Mouse (Mus musculus) liver, embryonic 14.5 days (tissue): Measurements from ENCODE around the gene Acta1. TPM values are rescaled to one million over a fixed set of nuclear protein-coding genes. Genes with fewer than 3 reads are reported as not detected.

Experiments
- ATAC-seq: fragments of 200-750 bp; cut with Nextera tagmentation; 2 replicates; pipeline ENCODE4 v1.8.0; 2017; ENCODE audit warnings: moderate number of reproducible peaks, mild to moderate bottlenecking, moderate library complexity; ENCODE audit not compliant: insufficient read depth
- DNase-seq, 3 experiments: peaks; one replicate each; pipeline ENCODE4 v3.0.0-alpha.2; 2012 to 2013; ENCODE audit warnings: low read depth in 3 of 3, low spot score in 3 of 3
- H3K27ac ChIP-seq: fragments of 300-500 bp; sonication (generic); 2 replicates; pipeline ENCODE4 v1.5.1; 2014; ENCODE audit warnings: moderate library complexity, mild to moderate bottlenecking, control low read depth, inconsistent platforms
- H3K27me3 ChIP-seq: fragments of 300-500 bp; sonication (generic); 2 replicates; pipeline ENCODE4 v1.6.1; 2014; ENCODE audit warnings: mild to moderate bottlenecking, low read length, moderate library complexity; ENCODE audit not compliant: control insufficient read depth, insufficient read depth
- H3K36me3 ChIP-seq: fragments of 300-500 bp; sonication (generic); replicated peaks from 2 replicates; pipeline ENCODE4 v1.6.1; 2014; ENCODE audit warnings: low read depth; ENCODE audit not compliant: control insufficient read depth, insufficient read depth
- H3K4me1 ChIP-seq, 2 experiments: fragments of 200-500 bp in 1 of 2; fragments of 300-500 bp in 1 of 2; sonication (generic) in 1 of 2; replicated peaks; 2 replicates each; pipeline ENCODE4 v1.6.1; 2012 to 2014; ENCODE audit warnings: antibody characterized with exemption in 1 of 2, inconsistent platforms in 1 of 2, low read length in 1 of 2; ENCODE audit not compliant: control insufficient read depth in 2 of 2, insufficient read depth in 2 of 2
- H3K4me2 ChIP-seq: fragments of 300-500 bp; sonication (generic); 2 replicates; pipeline ENCODE4 v1.6.1; 2014; ENCODE audit warnings: low read depth, mild to moderate bottlenecking, control low read depth, moderate library complexity
- H3K4me3 ChIP-seq, 2 experiments: fragments of 200-500 bp in 1 of 2; fragments of 300-500 bp in 1 of 2; sonication (generic) in 1 of 2; 2 replicates each; pipeline ENCODE4 v1.5.1; 2012 to 2014; ENCODE audit warnings: low read depth in 2 of 2, low read length in 2 of 2, mild to moderate bottlenecking in 2 of 2, control low read depth in 1 of 2, inconsistent platforms in 1 of 2, moderate library complexity in 1 of 2; ENCODE audit not compliant: insufficient read depth in 1 of 2
- H3K9ac ChIP-seq: fragments of 300-500 bp; sonication (generic); replicated peaks from 2 replicates; pipeline ENCODE4 v1.6.1; 2014; ENCODE audit warnings: mild to moderate bottlenecking, control low read depth, moderate library complexity
- H3K9me3 ChIP-seq: fragments of 300-500 bp; sonication (generic); 2 replicates; pipeline ENCODE4 v1.6.1; 2016; ENCODE audit warnings: low read length, mixed read lengths; ENCODE audit not compliant: control insufficient read depth
- CTCF ChIP-seq: IDR thresholded peaks from 2 replicates; pipeline ENCODE4 v1.5.1; 2016; ENCODE audit warnings: antibody characterized with exemption, low read depth, control low read depth
- EP300 ChIP-seq: IDR thresholded peaks from 2 replicates; pipeline ENCODE4 v1.6.1; 2016; ENCODE audit warnings: antibody characterized with exemption, low read depth
- WGBS: fragments of 180-500 bp; shearing (Covaris S2); extraction: QIAGEN DNeasy Blood & Tissue Kit; methylation state at CpG from one replicate; pipeline ENCODE4 v1.1.7; 2014; ENCODE audit not compliant: insufficient replicate concordance; 5-methylcytosine and 5-hydroxymethylcytosine counted together
- polyA plus RNA-seq, 2 experiments: library from polyadenylated mRNA; depleted of rRNA in 1 of 2; stranded (reverse) in 1 of 2; unstranded in 1 of 2; fragments of >200 nt; fragmentation: Nextera tagmentation in 1 of 2; extraction: Ambion mirVana in 1 of 2; gene quantifications; 2 replicates each; pipeline versions ENCODE4 v1.2.1 to v1.2.3; 2012 to 2014

Acta1 gene
- polyA plus RNA-seq, 2 experiments, result 0.83 to 2.2 TPM

- WGBS, result 87% methylated on average over 4 of the region's 4 CpGs
- no peaks in the 10 kb centered on the region for H3K27me3 ChIP-seq
- H3K4me3 ChIP-seq, result no peak overlapping the region
- H3K9ac ChIP-seq, result no peak overlapping the region
- DNase-seq, result no peak
- no peaks in the 10 kb centered on the region for H3K9me3 ChIP-seq
- no peak overlapping the region for H3K27ac ChIP-seq
- H3K4me1 ChIP-seq, result no peaks in the 10 kb centered on the region
- no peak overlapping the region for H3K4me2 ChIP-seq
- no peak for ATAC-seq
- H3K36me3 ChIP-seq, result peaks cover 86% of the 10 kb centered on the region
- TF ChIP-seq CTCF (no peak), EP300 (no peak)
These were observed 17.7 kb upstream of the Acta1 start for GRCm38 (mm10) chr8:123912265-123912664.

- Histone ChIP-seq H3K36me3 (peaks cover 82% of the 10 kb centered on the region), H3K27me3 (no peaks in the 10 kb centered on the region), H3K4me1 (no peaks in the 10 kb centered on the region), H3K4me3 (no peak overlapping the region), H3K27ac (no peak overlapping the region), H3K4me2 (no peak overlapping the region), H3K9ac (no peak overlapping the region), H3K9me3 (no peaks in the 10 kb centered on the region)
- ATAC-seq (no peak), DNase-seq (no peak)
- TF ChIP-seq CTCF, result no peak
- TF ChIP-seq EP300, result no peak
- 89% methylated on average over 6 of the region's 6 CpGs for WGBS
These were observed 13.1 kb upstream of the Acta1 start for GRCm38 (mm10) chr8:123907604-123908003.

- H3K9ac ChIP-seq, result no peak overlapping the region
- no peak for TF ChIP-seq EP300
- TF ChIP-seq CTCF, result no peak
- no peaks in the 10 kb centered on the region for H3K9me3 ChIP-seq
- no peaks in the 10 kb centered on the region for H3K4me1 ChIP-seq
- no peak overlapping the region for H3K27ac ChIP-seq
- H3K4me2 ChIP-seq, result no peak overlapping the region
- H3K36me3 ChIP-seq, result peaks cover 80% of the 10 kb centered on the region
- no peak for ATAC-seq
- no peak overlapping the region for H3K4me3 ChIP-seq
- WGBS, result 80% methylated on average over 7 of the region's 7 CpGs
- H3K27me3 ChIP-seq, result no peaks in the 10 kb centered on the region
- DNase-seq, result no peak
These were observed 8.1 kb upstream of the Acta1 start for GRCm38 (mm10) chr8:123902653-123903052.

- no peaks in the 10 kb centered on the region for H3K9me3 ChIP-seq
- no peak overlapping the region for H3K9ac ChIP-seq
- TF ChIP-seq EP300 (no peak), CTCF (no peak)
- H3K27me3 ChIP-seq, result peaks cover 12% of the 10 kb centered on the region
- ATAC-seq (no peak), DNase-seq (no peak)
- 86% methylated on average over 7 of the region's 7 CpGs for WGBS
- H3K4me1 ChIP-seq, result no peaks in the 10 kb centered on the region
- no peak overlapping the region for H3K4me3 ChIP-seq
- H3K4me2 ChIP-seq, result no peak overlapping the region
- peaks cover 52% of the 10 kb centered on the region for H3K36me3 ChIP-seq
- no peak overlapping the region for H3K27ac ChIP-seq
These were observed 4.8 kb upstream of the Acta1 start for GRCm38 (mm10) chr8:123899366-123899765.

GRCm38 (mm10) chr8:123898576-123898975, 4.0 kb upstream of the Acta1 start:
- Histone ChIP-seq H3K4me3 (no peak overlapping the region), H3K9me3 (no peaks in the 10 kb centered on the region), H3K9ac (no peak overlapping the region), H3K27me3 (peaks cover 20% of the 10 kb centered on the region), H3K4me2 (no peak overlapping the region), H3K27ac (no peak overlapping the region), H3K36me3 (peaks cover 44% of the 10 kb centered on the region), H3K4me1 (no peaks in the 10 kb centered on the region)
- TF ChIP-seq CTCF (no peak), EP300 (no peak)
- no peak for ATAC-seq
- DNase-seq, result no peak
- 82% methylated on average over 5 of the region's 5 CpGs for WGBS
